Mouse (Mus musculus): ENCODE measurements around the gene Wnk2.

Gene Wnk2

GRCm38 (mm10) chr13:49147858-49148226, at the start of gene Wnk2:
Gene Wnk2, minus strand, starts transcription at chr13:49148014.
- DNase-seq (ENCODE audit: low spot score): peak; percentile 43

- no peak for DNase-seq (ENCODE audit: low spot score)
Measured at GRCm38 (mm10) chr13:49196766-49197165, 49.0 kb upstream of the Wnk2 start.

GRCm38 (mm10) chr13:49196211-49196610, 48.4 kb upstream of the Wnk2 start:
- DNase-seq (ENCODE audit: low spot score): no peak

GRCm38 (mm10) chr13:49195651-49196050, 47.8 kb upstream of the Wnk2 start:
- DNase-seq (ENCODE audit: low spot score): no peak

GRCm38 (mm10) chr13:49194811-49195210, 47.0 kb upstream of the Wnk2 start:
- DNase-seq (ENCODE audit: low spot score): no peak

GRCm38 (mm10) chr13:49193650-49194049, 45.8 kb upstream of the Wnk2 start:
- no peak for DNase-seq (ENCODE audit: low spot score)

- DNase-seq (ENCODE audit: low spot score): no peak
Measured at GRCm38 (mm10) chr13:49192156-49192855, 44.5 kb upstream of the Wnk2 start.

GRCm38 (mm10) chr13:49191673-49192035, 43.8 kb upstream of the Wnk2 start:
- DNase-seq (ENCODE audit: low spot score): no peak

- DNase-seq (ENCODE audit: low spot score): no peak
Measured at GRCm38 (mm10) chr13:49190876-49191672, 43.3 kb upstream of the Wnk2 start.

- peak; percentile 75 for DNase-seq (ENCODE audit: low spot score)
Measured at GRCm38 (mm10) chr13:49189970-49190870, 42.4 kb upstream of the Wnk2 start.

GRCm38 (mm10) chr13:49188966-49189360, 41.1 kb upstream of the Wnk2 start:
- no peak for DNase-seq (ENCODE audit: low spot score)

GRCm38 (mm10) chr13:49188219-49188965, 40.6 kb upstream of the Wnk2 start:
- no peak for DNase-seq (ENCODE audit: low spot score)

- DNase-seq (ENCODE audit: low spot score): peak; percentile 80
Measured at GRCm38 (mm10) chr13:49187288-49188218, 39.7 kb upstream of the Wnk2 start, which contains the start of gene Ninj1. Gene Ninj1, plus strand, starts transcription at chr13:49187485.

- no peak for DNase-seq (ENCODE audit: low spot score)
Measured at GRCm38 (mm10) chr13:49186798-49187287, 39.0 kb upstream of the Wnk2 start.

- DNase-seq (ENCODE audit: low spot score): no peak
Measured at GRCm38 (mm10) chr13:49183646-49184045, 35.8 kb upstream of the Wnk2 start.

- DNase-seq (ENCODE audit: low spot score): no peak
Measured at GRCm38 (mm10) chr13:49183161-49183560, 35.3 kb upstream of the Wnk2 start.

GRCm38 (mm10) chr13:49181411-49181984, 33.7 kb upstream of the Wnk2 start:
- DNase-seq (ENCODE audit: low spot score): no peak

GRCm38 (mm10) chr13:49180691-49181090, 32.9 kb upstream of the Wnk2 start:
- DNase-seq (ENCODE audit: low spot score): no peak

- DNase-seq (ENCODE audit: low spot score): no peak
Measured at GRCm38 (mm10) chr13:49180274-49180673, 32.5 kb upstream of the Wnk2 start.
